Mouse (Mus musculus) stomach, embryonic 15.5 days (tissue): ENCODE data around the gene Tfdp2. TPM values are rescaled to one million over a fixed set of nuclear protein-coding genes. Genes with fewer than 3 reads are reported as not detected.

Experiments used
- ATAC-seq: fragments of 200-750 bp; cut with Nextera tagmentation; 2 replicates; pipeline ENCODE4 v1.8.0; 2017; ENCODE audit warnings: low read depth, moderate number of reproducible peaks, moderate TSS enrichment; ENCODE audit not compliant: insufficient read depth, low FRiP score
- H3K27ac ChIP-seq: fragments of 300-500 bp; sonication (generic); 2 replicates; pipeline ENCODE4 v1.5.1; 2015; ENCODE audit warnings: mild to moderate bottlenecking, inconsistent platforms
- H3K27me3 ChIP-seq: fragments of 300-500 bp; sonication (generic); replicated peaks from 2 replicates; pipeline ENCODE4 v1.6.1; 2015; ENCODE audit warnings: inconsistent platforms
- H3K36me3 ChIP-seq: fragments of 300-500 bp; sonication (generic); 2 replicates; pipeline ENCODE4 v1.6.1; 2015; ENCODE audit warnings: inconsistent platforms
- H3K4me1 ChIP-seq: fragments of 300-500 bp; sonication (generic); 2 replicates; pipeline ENCODE4 v1.6.1; 2015; ENCODE audit warnings: inconsistent platforms
- H3K4me2 ChIP-seq: fragments of 300-500 bp; sonication (generic); 2 replicates; pipeline ENCODE4 v1.6.1; 2015; ENCODE audit warnings: mild to moderate bottlenecking, inconsistent platforms
- H3K4me3 ChIP-seq: fragments of 300-500 bp; sonication (generic); replicated peaks from 2 replicates; pipeline ENCODE4 v1.5.1; 2015; ENCODE audit warnings: inconsistent platforms
- H3K9ac ChIP-seq: fragments of 300-500 bp; sonication (generic); 2 replicates; pipeline ENCODE4 v1.6.1; 2015; ENCODE audit warnings: inconsistent platforms
- H3K9me3 ChIP-seq: fragments of 300-500 bp; sonication (generic); 2 replicates; pipeline ENCODE4 v1.6.1; 2016; ENCODE audit warnings: inconsistent platforms
- WGBS: fragments of 180-500 bp; shearing (Covaris S2); methylation state at CpG from one replicate; pipeline ENCODE4 v1.1.7; 2015; 5-methylcytosine and 5-hydroxymethylcytosine counted together
- polyA plus RNA-seq: library from polyadenylated mRNA; unstranded; fragments of >200 nt; fragmentation: Nextera tagmentation; extraction: Ambion mirVana; gene quantifications from 2 replicates; pipeline ENCODE4 v1.2.1, GENCODE M21; 2015

Gene Tfdp2
- polyA plus RNA-seq, 1 experiment from 2014 or later: 38.9 TPM

DNA sequence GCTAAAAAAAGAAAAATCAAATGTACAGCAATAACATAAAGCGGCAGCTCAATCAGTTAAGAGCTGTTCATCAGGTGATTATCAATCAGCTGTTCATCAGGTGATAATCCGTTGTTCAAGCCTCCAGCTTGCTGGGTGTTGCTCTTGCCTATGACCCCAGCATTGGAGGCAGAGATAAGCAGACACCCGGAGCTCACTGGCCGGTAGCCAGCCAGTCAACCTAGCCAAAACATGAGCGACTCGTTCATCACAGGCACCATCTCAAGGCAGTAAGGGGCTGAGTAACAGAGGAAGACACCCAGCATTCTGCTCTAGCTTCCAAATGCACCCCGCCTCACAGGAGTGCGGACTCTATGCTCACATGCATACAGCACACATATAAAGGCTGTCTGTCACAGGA lies 157.7 kb downstream of the Tfdp2 start:
- H3K36me3 ChIP-seq: no peaks in the 10 kb centered on the region
- no peaks in the 10 kb centered on the region; the same call in 1 of the 2 replicates for H3K4me1 ChIP-seq
- no peak overlapping the region for H3K4me3 ChIP-seq
- no peak overlapping the region for H3K4me2 ChIP-seq
- 58% methylated on average over 8 of the region's 8 CpGs for WGBS
- ATAC-seq: no peak; the same call in 1 of the 2 replicates
- H3K27me3 ChIP-seq: no peaks in the 10 kb centered on the region
- no peak overlapping the region for H3K9ac ChIP-seq
- H3K9me3 ChIP-seq: no peaks in the 10 kb centered on the region
- no peak overlapping the region for H3K27ac ChIP-seq

DNA sequence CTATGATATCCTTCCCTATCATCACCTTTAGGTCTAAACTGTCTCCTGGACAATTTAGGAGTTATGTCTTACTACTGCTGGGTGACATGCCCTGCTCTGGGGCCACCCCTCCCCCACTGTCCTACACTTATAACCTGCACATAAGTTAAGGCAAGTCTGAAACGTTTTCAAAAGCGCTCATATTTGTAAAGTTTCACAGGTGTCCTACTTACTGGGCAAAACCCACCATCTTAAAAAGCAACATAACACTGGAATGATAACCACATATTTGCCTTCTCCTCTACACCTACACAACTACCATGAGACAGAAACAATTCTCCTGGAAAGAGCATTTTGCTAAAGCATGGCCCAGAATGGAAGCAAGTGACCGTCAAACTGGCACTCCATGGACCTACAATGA lies 164.0 kb downstream of the Tfdp2 start:
- 87% methylated on average over 3 of the region's 3 CpGs for WGBS
- Histone ChIP-seq H3K27ac (no peak overlapping the region), H3K9ac (no peak overlapping the region), H3K36me3 (no peaks in the 10 kb centered on the region), H3K4me3 (no peak overlapping the region), H3K9me3 (no peaks in the 10 kb centered on the region), H3K4me1 (peaks cover 10% of the 10 kb centered on the region), H3K27me3 (no peaks in the 10 kb centered on the region), H3K4me2 (no peak overlapping the region)
- no peak for ATAC-seq

DNA sequence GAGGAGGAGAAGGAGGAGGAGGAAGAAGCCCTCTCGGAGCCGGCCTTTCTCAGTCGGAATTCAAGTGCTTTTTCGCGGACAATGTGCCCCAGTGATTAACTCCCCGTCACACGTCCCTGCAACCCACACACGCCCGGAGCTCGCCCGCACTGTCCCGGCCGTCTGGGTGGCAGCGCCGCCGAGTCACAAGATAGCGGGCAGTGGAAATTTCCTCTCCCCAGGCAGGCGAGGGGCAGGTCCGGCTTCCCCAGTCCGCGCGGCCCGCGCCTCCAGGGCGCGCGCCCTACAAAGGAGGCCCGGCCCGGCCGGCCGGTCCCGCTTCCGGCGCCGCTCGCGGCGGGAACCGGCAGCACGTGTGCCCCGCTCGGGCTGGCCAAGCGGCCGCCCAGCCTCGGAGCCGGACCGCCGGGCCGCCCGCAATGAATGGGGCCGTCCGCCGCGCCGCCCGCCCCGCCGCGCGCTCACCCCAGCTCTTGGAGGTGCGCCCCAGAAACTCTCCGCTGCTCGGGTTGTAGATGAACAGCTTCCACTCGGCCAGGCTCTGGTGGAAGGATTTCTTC lies 167.6 kb downstream of the Tfdp2 start:
- Histone ChIP-seq H3K27me3 (no peaks in the 10 kb centered on the region), H3K4me1 (peaks cover 13% of the 10 kb centered on the region), H3K4me3 (peak overlapping the region; percentile 90), H3K4me2 (peak overlapping the region; percentile 80), H3K36me3 (no peaks in the 10 kb centered on the region), H3K9me3 (no peaks in the 10 kb centered on the region), H3K9ac (peak overlapping the region; percentile 69), H3K27ac (peak overlapping the region; percentile 96)
- ATAC-seq: peak; percentile 64
- under 1% methylated on average over 63 of the region's 64 CpGs for WGBS

DNA sequence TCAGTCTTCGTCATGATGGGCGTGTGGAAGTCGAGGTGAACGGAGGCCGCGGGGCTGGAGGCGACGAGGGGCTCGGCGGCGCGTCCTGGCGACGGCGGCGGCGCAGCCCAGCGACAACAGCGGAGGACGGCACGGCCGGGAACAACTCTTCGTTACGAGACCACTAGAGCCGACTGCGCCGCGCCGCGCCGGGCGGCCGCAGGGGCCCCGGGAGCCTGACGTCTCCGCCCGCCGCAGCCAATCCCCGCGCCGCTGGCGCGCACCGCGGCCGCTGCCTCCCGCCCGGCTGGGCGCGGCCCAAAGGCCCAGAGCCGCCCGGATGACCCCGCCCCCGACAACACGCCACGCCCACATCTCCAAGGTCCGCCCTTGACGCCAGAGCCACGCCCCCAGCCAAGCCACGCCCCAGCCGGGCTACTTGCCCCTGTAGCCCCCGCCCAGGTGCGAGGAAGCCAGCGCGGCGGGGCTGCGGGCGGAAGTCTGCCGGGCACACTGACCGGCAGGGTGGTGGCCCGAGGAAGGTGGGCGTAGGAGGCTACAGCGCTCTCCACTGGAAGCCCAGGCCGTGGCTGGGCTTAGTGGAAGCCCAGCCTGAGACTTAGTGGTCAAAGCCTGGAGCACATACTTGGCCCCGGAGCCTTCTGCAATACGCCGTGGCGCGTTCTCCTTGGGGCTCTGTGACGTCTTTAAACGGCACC lies 168.2 kb downstream of the Tfdp2 start, which contains the start of gene Atp1b3:
Gene Atp1b3, minus strand, starts transcription at position 302 of the 698 bp plus-strand sequence.
- peak; percentile 98 for ATAC-seq
- no peaks in the 10 kb centered on the region for H3K9me3 ChIP-seq
- WGBS: 0% methylated on average over 75 of the region's 81 CpGs

DNA sequence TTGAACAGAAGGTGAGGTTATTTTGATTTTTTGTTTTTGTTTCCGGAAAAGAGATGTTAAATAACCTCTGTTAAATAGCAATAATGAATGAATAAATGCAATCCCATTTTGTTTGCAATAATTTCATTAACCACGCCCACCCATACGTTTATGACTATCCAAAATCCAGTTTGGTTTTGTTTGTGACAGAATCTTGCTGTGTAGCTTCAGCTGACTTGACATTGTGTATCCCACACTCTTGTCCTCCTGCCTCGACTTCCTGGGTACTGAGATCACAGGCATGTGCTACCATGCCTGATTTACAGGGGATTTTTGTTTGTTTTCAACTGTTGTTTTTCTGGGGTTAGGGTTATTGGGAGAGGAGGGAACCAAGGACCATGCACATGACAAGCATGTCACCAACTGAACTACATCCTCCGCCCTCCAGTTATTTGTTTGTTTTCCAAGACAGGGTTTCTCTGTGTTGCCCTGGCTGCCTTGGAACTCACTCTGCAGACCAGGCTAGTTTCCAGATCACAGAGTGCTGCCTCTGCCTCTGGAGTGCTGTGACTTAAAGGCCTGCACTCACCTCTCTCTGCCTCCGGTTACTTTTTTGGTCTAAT lies 169.3 kb downstream of the Tfdp2 start:
- Histone ChIP-seq H3K9me3 (no peaks in the 10 kb centered on the region), H3K36me3 (no peaks in the 10 kb centered on the region), H3K27ac (no peak overlapping the region), H3K4me3 (no peak overlapping the region), H3K27me3 (no peaks in the 10 kb centered on the region), H3K4me2 (no peak overlapping the region), H3K9ac (no peak overlapping the region), H3K4me1 (peaks cover 13% of the 10 kb centered on the region)
- ATAC-seq: no peak
- WGBS: 56% methylated on average over 6 of the region's 6 CpGs

More for the DNA sequence above, 168.2 kb downstream of the Tfdp2 start, which contains the start of gene Atp1b3:
- Histone ChIP-seq H3K4me2 (peak within 1 kb of the TSS; percentile 80), H3K27ac (peak within 1 kb of the TSS; percentile 96), H3K9ac (peak within 1 kb of the TSS; percentile 69), H3K36me3 (no peaks in the 10 kb centered on the region), H3K27me3 (no peaks in the 10 kb centered on the region), H3K4me1 (peaks cover 13% of the 10 kb centered on the region), H3K4me3 (peak within 1 kb of the TSS; percentile 90)

DNA sequence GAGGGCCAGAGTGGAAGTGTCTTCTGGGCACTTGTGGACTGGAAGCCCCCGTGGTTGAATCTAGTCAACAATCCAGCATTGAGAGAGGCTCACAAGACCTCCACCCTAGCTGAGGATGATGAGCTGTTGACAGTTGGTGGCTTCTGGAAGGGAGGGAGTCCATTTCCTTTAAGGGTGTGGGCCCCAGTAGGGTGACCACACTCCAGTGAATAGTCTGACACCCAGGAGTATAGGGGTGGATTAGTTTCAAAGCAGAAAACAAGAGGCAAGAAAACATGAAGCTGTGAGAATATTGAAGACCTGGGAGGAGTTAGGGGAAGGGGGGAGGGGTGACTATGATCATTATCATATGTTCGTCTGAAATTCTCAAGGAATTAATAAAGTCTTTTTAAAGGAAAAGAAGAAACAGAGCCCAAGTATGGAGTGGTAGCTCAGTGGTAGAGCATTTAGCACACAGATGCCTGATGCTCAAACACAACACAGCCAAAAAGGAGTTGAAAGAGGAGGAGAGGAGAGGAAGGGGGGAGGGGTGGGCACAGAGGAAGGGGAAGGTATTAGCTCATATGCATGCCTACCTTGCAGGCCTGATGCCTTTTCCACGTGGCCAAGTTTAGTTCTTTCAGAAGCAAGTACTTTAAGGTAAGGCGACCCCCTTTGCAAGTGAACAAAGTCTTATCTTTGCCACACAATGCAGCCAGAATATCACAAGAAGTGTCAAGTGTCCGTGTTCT lies 173.7 kb downstream of the Tfdp2 start:
- 48% methylated on average over 5 of the region's 5 CpGs for WGBS
- Histone ChIP-seq H3K4me3 (no peak overlapping the region), H3K9ac (no peak overlapping the region)

DNA sequence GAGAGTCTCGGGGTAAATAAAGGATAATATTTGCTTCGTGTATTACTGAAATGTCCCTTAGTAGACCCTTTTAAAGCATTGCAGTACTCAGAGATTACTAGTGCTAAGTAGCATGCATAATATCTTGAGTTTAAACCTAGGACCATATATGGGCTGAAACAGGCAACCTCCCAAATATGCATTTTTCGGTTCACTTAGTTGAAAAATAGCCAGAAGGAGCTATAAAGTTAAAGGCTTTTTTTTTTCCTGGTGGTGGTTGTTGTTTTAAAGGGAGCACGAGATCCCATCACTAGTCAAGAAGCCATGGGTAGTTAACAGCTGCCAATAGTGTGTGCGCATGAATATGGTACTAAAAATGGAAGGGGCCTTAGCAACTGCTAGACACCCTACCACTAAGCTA lies 175.0 kb downstream of the Tfdp2 start:
- Histone ChIP-seq H3K4me2 (no peak overlapping the region), H3K27ac (0 out of 2 replicates have a peak overlapping the region, but pooled peaks have one; percentile 35), H3K4me1 (no peaks in the 10 kb centered on the region), H3K4me3 (no peak overlapping the region), H3K27me3 (no peaks in the 10 kb centered on the region), H3K9me3 (no peaks in the 10 kb centered on the region), H3K36me3 (no peaks in the 10 kb centered on the region), H3K9ac (no peak overlapping the region)
- no peak for ATAC-seq
- WGBS: 51% methylated on average over 5 of the region's 5 CpGs

More for the DNA sequence above, 173.7 kb downstream of the Tfdp2 start:
- Histone ChIP-seq H3K4me1 (0 out of 2 replicates have a peak, but pooled peaks cover 3% of the 10 kb centered on the region), H3K27ac (no peak overlapping the region), H3K27me3 (no peaks in the 10 kb centered on the region), H3K9me3 (no peaks in the 10 kb centered on the region), H3K36me3 (no peaks in the 10 kb centered on the region), H3K4me2 (no peak overlapping the region)
- no peak for ATAC-seq

Other genes with a start within 250 kb of the Tfdp2 start
- 14.8 and 15.3 TPM in 2 replicates for gene Xrn1, start 241.5 kb upstream of the Tfdp2 start, polyA plus RNA-seq
- 8.5 and 9.6 TPM in 2 replicates for gene Gk5, start 76.9 kb upstream of the Tfdp2 start, polyA plus RNA-seq
- gene Atp1b3, start 168.2 kb downstream of the Tfdp2 start, polyA plus RNA-seq: 164 and 165 TPM in 2 replicates